Mouse (Mus musculus) left cerebral cortex, adult 8-10 months (tissue): ENCODE results near the gene Hist1h3g. TPM values are rescaled to one million over a fixed set of nuclear protein-coding genes. Genes with fewer than 3 reads are reported as not detected.

Source experiments
- DNase-seq, 2 experiments: peaks; one replicate each; pipeline ENCODE4 v3.0.0; 2022; ENCODE audit warnings: low spot score in 2 of 2
- total RNA-seq, 4 experiments: library from RNA; stranded (reverse); gene quantifications; 2 replicates each; pipeline ENCODE4 v1.2.4; 2022

Hist1h3g gene
- total RNA-seq, 4 experiments from 2014 or later, result 3.7 to 6.0 (median 4.2) TPM

DNA sequence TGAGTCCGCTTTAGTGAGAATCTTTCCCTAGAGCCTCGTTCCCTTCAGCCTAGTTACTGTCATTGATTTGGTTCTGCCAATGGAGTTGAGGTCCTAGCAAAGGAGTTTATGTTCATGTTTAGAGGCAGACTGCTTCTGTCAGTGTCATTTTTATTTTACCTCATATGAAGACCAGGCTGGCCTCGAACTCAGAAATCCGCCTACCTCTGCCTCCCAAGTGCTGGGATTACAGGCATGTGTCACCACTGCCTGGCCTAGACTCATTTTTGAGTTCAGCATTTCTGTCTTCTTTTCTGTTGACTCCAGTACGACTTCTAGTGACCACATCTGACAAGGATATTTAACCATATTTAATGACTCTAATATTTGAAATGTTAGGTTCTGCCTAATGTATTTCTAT lies 19.9 kb upstream of the Hist1h3g start:
- DNase-seq, result no peak

- DNase-seq, result no peak
Measured at GRCm38 (mm10) chr13:23515826-23516620, 19.2 kb upstream of the Hist1h3g start.

- peak in 1 of 2 experiments; percentile 80 for DNase-seq
Measured at GRCm38 (mm10) chr13:23516822-23517602, 18.2 kb upstream of the Hist1h3g start.

- peak; percentile 77 to 98 for DNase-seq
Measured at GRCm38 (mm10) chr13:23517603-23518294, 17.5 kb upstream of the Hist1h3g start.

DNA sequence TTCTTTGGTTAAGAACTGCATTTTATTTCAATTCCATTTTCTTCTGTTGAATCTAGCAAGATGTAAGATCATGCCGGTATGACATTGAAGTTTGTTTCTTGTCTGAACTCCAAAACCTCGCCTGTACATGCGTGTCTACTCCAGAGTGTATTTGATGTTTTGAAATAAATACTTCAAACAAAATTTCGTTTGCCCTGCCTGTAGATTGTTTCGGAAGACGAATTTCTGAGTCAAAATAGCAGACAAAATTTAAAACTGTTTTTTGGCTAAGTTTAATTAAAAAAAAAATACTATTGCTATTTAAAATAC lies 17.0 kb upstream of the Hist1h3g start:
- no peak for DNase-seq

DNA sequence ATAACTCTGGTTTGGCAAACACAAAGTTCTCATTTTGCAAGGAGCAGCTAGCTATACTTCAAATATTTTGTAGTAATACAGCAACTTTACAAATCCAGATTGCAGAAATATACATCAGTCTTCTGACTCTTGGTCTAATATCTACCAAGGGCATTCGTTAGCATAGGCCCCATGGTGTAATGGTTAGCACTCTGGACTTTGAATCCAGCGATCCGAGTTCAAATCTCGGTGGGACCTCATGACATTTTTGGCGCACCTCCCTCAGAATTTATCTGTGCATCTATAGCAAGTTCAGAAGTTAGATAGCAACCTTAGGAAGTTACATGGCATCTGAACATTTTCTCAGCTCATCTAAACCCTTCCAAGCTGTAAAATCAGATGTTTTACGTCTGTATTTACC lies 16.3 kb upstream of the Hist1h3g start:
- peak; percentile 51 to 81 for DNase-seq

GRCm38 (mm10) chr13:23519416-23519815 lies 15.8 kb upstream of the Hist1h3g start:
- peak; percentile 63 to 86 for DNase-seq

DNA sequence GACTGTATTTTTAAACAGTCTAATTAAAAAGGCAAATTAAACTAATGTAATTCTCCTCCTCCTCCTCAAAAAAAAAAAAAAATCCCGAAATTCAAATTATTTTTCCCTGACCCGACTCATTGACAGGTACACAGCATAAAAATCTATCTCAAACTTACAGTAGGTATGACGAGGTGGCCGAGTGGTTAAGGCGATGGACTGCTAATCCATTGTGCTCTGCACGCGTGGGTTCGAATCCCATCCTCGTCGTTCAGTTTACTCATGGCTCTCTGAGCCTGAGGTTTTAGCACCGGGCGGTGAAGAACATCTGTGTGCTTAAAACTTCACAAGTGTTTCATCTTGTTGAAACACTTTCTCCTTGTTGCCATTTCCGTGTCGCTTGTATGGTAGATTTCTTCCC lies 13.5 kb upstream of the Hist1h3g start:
- peak; percentile 58 to 87 for DNase-seq

GRCm38 (mm10) chr13:23523976-23524375 lies 11.2 kb upstream of the Hist1h3g start:
- no peak for DNase-seq

GRCm38 (mm10) chr13:23524654-23525053 lies 10.6 kb upstream of the Hist1h3g start:
- peak; percentile 35 to 44 for DNase-seq

- no peak for DNase-seq
Measured at GRCm38 (mm10) chr13:23525901-23526300, 9.3 kb upstream of the Hist1h3g start.

- peak; percentile 80 to 99 for DNase-seq
Measured at GRCm38 (mm10) chr13:23526312-23526711, 8.9 kb upstream of the Hist1h3g start.

DNA sequence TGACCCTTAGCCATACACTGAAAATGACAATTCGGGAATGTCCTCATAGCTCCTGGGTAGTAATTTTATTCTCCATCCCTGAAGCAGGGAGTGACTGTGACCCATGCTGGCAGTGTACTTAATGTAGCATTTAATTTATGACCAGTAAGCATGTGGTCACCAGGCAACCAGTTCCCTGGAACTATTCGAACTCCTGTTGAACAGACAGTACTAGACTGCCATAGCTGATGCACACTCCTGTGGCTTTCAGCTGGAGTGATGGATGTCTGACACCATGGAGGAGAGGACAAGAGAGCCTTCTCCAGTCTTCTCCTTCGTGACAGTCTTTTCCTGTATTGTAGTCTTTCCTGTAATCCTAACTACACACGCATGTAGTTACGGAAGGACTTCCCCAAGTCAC lies 6.2 kb upstream of the Hist1h3g start:
- no peak for DNase-seq

DNA sequence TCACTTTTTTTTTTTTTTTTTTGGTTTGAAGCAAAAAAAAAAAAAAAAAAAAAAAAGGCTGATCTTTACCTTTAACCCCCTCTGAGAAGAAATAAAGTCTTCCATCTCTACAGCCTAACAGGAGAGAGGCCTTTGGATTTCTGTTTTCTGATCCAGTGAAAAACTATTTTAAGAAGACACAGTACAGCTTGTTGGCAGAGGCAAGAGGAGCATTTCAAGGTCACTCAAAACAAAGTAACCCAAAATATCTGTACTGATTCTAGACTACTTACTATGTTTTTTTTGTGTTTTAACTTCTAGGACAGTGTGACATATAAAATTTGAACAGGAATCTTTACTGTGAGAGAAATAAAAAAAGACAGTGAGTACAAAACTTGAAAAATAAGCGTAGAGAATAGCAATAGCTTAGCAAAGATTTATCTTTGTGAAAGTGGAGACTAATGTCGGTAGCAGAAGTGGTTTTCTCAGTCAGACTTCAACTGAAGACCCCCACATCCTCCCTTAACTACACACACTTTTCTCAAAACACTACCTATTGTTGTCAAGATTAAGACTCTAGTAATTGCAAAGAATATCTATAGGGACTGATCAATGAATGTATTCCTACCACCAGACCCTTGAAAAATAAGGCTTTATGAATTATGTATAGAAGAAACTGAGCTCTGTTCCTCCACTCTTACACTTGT lies 5.6 kb upstream of the Hist1h3g start:
- DNase-seq, result no peak

GRCm38 (mm10) chr13:23530181-23530900 lies 4.9 kb upstream of the Hist1h3g start:
- DNase-seq, result peak; percentile 36 to 69

DNA sequence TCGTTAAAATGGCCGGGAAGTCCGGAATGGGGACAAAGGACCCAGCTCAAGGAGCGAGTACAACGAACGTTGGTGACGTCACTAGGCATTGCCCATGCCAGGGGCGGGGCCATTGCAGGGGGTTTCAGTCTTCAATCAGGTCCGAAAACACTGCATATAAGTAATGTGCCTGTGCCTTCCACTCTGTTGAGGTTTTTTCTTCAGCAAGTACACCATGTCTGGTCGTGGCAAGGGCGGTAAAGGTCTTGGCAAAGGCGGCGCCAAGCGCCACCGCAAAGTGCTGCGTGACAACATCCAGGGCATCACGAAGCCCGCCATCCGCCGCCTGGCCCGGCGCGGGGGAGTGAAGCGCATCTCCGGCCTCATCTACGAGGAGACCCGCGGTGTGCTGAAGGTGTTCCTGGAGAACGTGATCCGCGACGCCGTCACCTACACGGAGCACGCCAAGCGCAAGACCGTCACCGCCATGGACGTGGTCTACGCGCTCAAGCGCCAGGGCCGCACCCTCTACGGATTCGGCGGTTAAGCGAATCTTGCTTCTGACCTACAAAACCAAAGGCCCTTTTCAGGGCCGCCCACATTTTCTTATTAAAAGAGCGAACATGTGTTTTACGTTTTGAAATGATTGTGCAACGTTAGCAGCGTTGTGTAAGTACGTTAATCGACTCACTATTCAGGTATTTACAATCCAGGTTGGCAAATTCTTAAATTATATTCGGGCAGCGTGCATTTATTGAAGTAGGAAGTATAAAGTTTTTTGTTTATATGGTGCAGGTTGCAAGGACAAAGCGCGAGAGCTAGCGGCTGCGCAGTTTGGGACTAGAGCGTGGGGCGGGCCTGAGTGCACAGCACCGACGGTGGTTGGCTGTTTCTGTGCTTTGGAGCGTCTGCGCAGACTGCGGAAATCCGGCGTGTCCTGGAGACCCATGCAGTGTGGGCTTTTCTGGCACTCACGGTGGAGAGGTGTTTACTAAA lies 4.0 kb upstream of the Hist1h3g start, which contains the start of gene Hist1h4h:
Gene Hist1h4h (plus strand): TSS at position 150 of the 975 bp plus-strand sequence.
- DNase-seq, result peak; percentile 97 to 98

- DNase-seq, result no peak
Measured at GRCm38 (mm10) chr13:23532262-23533075, 2.8 kb upstream of the Hist1h3g start.

GRCm38 (mm10) chr13:23533560-23534367 lies 1.5 kb upstream of the Hist1h3g start, which contains the start of gene Hist1h2af:
Hist1h2af (plus strand) TSS chr13:23533906.
- peak in 1 of 2 experiments; percentile 78 for DNase-seq
